Mouse (Mus musculus) G1E (cell line): ENCODE measurements around the gene Arhgef2. TPM values are rescaled to one million over a fixed set of nuclear protein-coding genes. Genes with fewer than 3 reads are reported as not detected.

ENCODE experiments used
- ATAC-seq: 2 replicates; pipeline ENCODE4 v1.8.0; 2016; ENCODE audit warnings: mild to moderate bottlenecking; ENCODE audit not compliant: insufficient number of reproducible peaks, poor library complexity, low FRiP score, severe bottlenecking; ENCODE audit errors: extremely low read depth
- DNase-seq: peaks from one replicate; pipeline ENCODE4 v3.0.0; 2012; ENCODE audit warnings: low spot score
- H3K27me3 ChIP-seq: 2 replicates; pipeline ENCODE4 v1.6.1; 2012; ENCODE audit warnings: mild to moderate bottlenecking, low read length, inconsistent platforms; ENCODE audit not compliant: insufficient read depth
- H3K36me3 ChIP-seq: replicated peaks from 2 replicates; pipeline ENCODE3; 2012; ENCODE audit warnings: mild to moderate bottlenecking, inconsistent platforms
- H3K4me1 ChIP-seq: 2 replicates; pipeline ENCODE4 v1.6.1; 2012; ENCODE audit warnings: low read depth, low read length, inconsistent platforms, mixed read lengths; ENCODE audit not compliant: insufficient read depth
- H3K4me3 ChIP-seq: 2 replicates; pipeline ENCODE4 v1.5.1; 2012; ENCODE audit warnings: low read depth, mild to moderate bottlenecking, inconsistent platforms, low read length, moderate library complexity, mixed read lengths
- H3K9me3 ChIP-seq: replicated peaks from 2 replicates; pipeline ENCODE4 v1.6.1; 2012; ENCODE audit warnings: inconsistent platforms
- CTCF ChIP-seq: IDR thresholded peaks from 2 replicates; pipeline ENCODE4 v1.5.1; 2012; ENCODE audit warnings: low read depth, low read length, inconsistent platforms, mixed read lengths
- GATA1 ChIP-seq: IDR thresholded peaks from 2 replicates; pipeline ENCODE4 v1.6.1; 2012; ENCODE audit warnings: borderline replicate concordance, low read length, inconsistent platforms, mixed read lengths
- GATA2 ChIP-seq: IDR thresholded peaks from 2 replicates; pipeline ENCODE4 v1.6.1; 2012; ENCODE audit warnings: low read depth, low read length, inconsistent platforms, borderline replicate concordance
- POLR2AphosphoS5 ChIP-seq: IDR thresholded peaks from 2 replicates; pipeline ENCODE4 v1.6.1; 2012; ENCODE audit warnings: low read depth, low read length, inconsistent platforms; ENCODE audit not compliant: insufficient replicate concordance
- TAL1 ChIP-seq: conservative IDR thresholded peaks from 2 replicates; pipeline ENCODE4 v1.6.1; 2012; ENCODE audit warnings: low read depth, low read length, inconsistent platforms, mixed read lengths
- polyA plus RNA-seq: library from polyadenylated mRNA; stranded (reverse); fragments of >175 nt; gene quantifications from 2 replicates; pipeline ENCODE4 v1.2.3, GENCODE M21; 2012
- total RNA-seq, 2 experiments: library from RNA; stranded (forward) in 1 of 2; stranded (reverse) in 1 of 2; fragments of 200-1000 nt in 1 of 2; fragments of >200 nt in 1 of 2; fragmentation: Nextera tagmentation in 1 of 2; gene quantifications; 2 replicates each; pipeline ENCODE4 v1.2.3; 2014 to 2017

Arhgef2 gene
- total and polyA plus RNA-seq, 3 experiments, result 66.2 to 277 (median 181) TPM

GRCm38 (mm10) chr3:88648452-88649168 is 42.8 kb downstream of the Arhgef2 start:
- Histone ChIP-seq H3K36me3 (peaks cover 65% of the 10 kb centered on the region), H3K27me3 (peaks cover 14% of the 10 kb centered on the region), H3K9me3 (no peaks in the 10 kb centered on the region), H3K4me1 (peaks cover 4% of the 10 kb centered on the region; the same call in 1 of the 2 replicates), H3K4me3 (no peak overlapping the region)
- ATAC-seq, result no peak
- no peak for TF ChIP-seq TAL1
- no peak for DNase-seq

- no peak for DNase-seq
- Histone ChIP-seq H3K27me3 (peaks cover 14% of the 10 kb centered on the region), H3K36me3 (peaks cover 59% of the 10 kb centered on the region), H3K9me3 (no peaks in the 10 kb centered on the region), H3K4me1 (peaks cover 4% of the 10 kb centered on the region; the same call in 1 of the 2 replicates), H3K4me3 (no peak overlapping the region)
- TF ChIP-seq TAL1 (no peak), POLR2AphosphoS5 (no peak)
- ATAC-seq, result no peak
Observed at GRCm38 (mm10) chr3:88649186-88649585, 43.4 kb downstream of the Arhgef2 start.

DNA sequence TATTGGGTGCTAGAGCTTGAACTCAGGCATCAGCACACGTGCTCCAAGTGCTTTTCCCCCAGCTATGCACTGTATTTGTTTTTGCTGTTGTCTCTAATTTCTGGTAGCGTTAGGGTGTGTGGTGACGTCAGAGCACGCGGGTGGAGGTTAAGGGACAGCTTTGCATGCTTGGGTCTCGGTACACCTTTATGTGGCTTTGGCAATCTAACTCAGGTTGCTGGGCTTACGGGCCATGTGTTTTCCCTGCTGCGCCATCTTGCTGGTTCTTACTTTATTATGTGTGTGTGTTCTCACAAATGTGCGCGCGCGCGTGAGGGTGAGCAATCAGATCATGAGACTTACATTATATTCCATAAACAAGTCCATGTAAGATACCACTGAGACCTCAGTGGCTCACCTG is 44.2 kb downstream of the Arhgef2 start:
- H3K4me1 ChIP-seq, result peaks cover 4% of the 10 kb centered on the region; the same call in 1 of the 2 replicates

DNA sequence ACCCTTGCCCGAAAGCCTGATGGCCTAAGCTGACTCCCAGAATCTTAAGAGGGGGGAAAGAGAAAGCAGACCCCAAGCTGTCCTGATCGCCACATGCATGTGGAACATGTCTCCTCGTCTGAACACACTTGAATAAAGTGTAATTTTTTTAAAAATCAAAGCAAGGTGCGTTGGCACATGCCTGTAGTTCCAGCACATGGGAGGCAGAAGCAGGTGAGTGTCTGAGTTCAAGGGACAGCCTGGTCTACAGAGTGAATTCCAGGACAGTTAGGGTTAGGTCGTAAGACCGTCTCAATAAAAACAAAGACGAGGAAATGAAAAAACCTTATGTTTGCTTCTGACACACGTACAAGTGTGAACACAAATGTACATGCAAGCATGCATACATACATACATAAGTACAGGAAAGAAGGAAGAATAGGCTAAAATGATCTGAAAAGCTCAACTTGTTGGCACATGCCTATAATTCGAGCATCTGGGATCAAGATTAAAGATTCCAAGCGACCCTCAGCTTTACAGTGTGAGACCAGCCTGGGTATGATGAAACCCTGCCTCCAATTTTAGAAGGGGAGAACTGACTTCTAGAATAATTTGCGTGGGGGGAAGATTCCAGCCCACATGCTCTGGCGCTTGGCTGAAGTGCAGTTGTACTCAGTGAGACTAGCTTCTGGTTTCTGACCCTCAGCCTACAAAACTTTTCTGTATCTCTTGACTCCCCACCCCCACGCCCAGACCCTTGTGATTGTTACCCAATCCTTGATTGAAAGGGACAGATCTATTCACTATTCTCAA is 45.1 kb downstream of the Arhgef2 start:
- ATAC-seq, result no peak
- TF ChIP-seq GATA1 (no peak), POLR2AphosphoS5 (no peak)
- Histone ChIP-seq H3K4me3 (no peak overlapping the region), H3K27me3 (peaks cover 27% of the 10 kb centered on the region), H3K9me3 (no peaks in the 10 kb centered on the region), H3K4me1 (peaks cover 4% of the 10 kb centered on the region; the same call in 1 of the 2 replicates), H3K36me3 (peaks cover 43% of the 10 kb centered on the region)
- DNase-seq, result no peak

More for the DNA sequence above, 44.2 kb downstream of the Arhgef2 start:
- no peak for ATAC-seq
- Histone ChIP-seq H3K9me3 (no peaks in the 10 kb centered on the region), H3K4me3 (no peak overlapping the region), H3K36me3 (peaks cover 52% of the 10 kb centered on the region), H3K27me3 (peaks cover 17% of the 10 kb centered on the region)
- no peak for DNase-seq
- TF ChIP-seq POLR2AphosphoS5 (no peak), GATA2 (no peak), TAL1 (no peak), CTCF (no peak), GATA1 (no peak)

GRCm38 (mm10) chr3:88651669-88652618 is 46.2 kb downstream of the Arhgef2 start:
- DNase-seq, result no peak
- TF ChIP-seq GATA2, result no peak
- no peak for TF ChIP-seq TAL1
- no peak for TF ChIP-seq POLR2AphosphoS5
- no peak for TF ChIP-seq GATA1
- TF ChIP-seq CTCF, result no peak
- no peak overlapping the region for H3K4me3 ChIP-seq
- H3K4me1 ChIP-seq, result peaks cover 4% of the 10 kb centered on the region; the same call in 1 of the 2 replicates
- H3K27me3 ChIP-seq, result peaks cover 27% of the 10 kb centered on the region
- no peaks in the 10 kb centered on the region for H3K9me3 ChIP-seq
- ATAC-seq, result no peak
- peaks cover 33% of the 10 kb centered on the region for H3K36me3 ChIP-seq

GRCm38 (mm10) chr3:88652846-88653515 is 47.2 kb downstream of the Arhgef2 start, which contains the start of gene Rxfp4:
Gene Rxfp4 (minus strand): TSS chr3:88653142.
- peaks cover 34% of the 10 kb centered on the region for H3K27me3 ChIP-seq
- no peak for DNase-seq
- no peaks in the 10 kb centered on the region for H3K9me3 ChIP-seq
- no peak for ATAC-seq
- peaks cover 22% of the 10 kb centered on the region for H3K36me3 ChIP-seq
- peaks cover 4% of the 10 kb centered on the region; the same call in 1 of the 2 replicates for H3K4me1 ChIP-seq
- TF ChIP-seq TAL1 (no peak), CTCF (no peak), POLR2AphosphoS5 (no peak), GATA1 (no peak), GATA2 (no peak)
- H3K4me3 ChIP-seq, result no peak within 1 kb of the TSS
